Mouse (Mus musculus) cortical plate, adult 2 months (tissue): ENCODE data around the gene Bach2.

Experiments
- CTCF ChIP-seq: fragments of 200-500 bp; IDR thresholded peaks from 2 replicates; pipeline ENCODE4 v1.5.1; 2011; ENCODE audit warnings: mild to moderate bottlenecking, control low read depth, low read length; ENCODE audit not compliant: insufficient read depth; ENCODE audit errors: extremely low read depth
- POLR2A ChIP-seq: fragments of 200-500 bp; IDR thresholded peaks from 2 replicates; pipeline ENCODE4 v1.6.1; 2011; ENCODE audit warnings: mild to moderate bottlenecking, low read length, control low read depth; ENCODE audit not compliant: insufficient read depth; ENCODE audit errors: extremely low read depth

DNA sequence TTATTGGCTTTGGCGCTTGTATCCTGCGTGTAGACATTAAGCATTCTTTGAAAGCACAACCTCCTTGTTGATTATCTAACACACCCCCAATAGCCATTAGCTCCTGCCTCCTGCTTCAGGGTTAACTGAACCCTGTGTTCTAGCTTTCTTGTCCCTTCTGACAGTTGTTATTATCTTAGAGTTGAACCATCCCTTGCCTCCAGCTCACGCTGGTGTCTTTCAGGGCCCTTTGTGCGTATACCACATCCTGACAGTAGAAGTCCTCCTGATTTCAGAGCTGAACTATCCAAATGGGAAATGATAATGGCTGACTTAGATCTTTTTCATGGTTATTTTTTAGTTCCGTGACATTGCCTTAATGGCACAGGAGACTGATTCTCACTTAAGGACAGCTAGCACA is 110.8 kb downstream of the Bach2 start:
- TF ChIP-seq CTCF (no peak), POLR2A (no peak)
